Mouse (Mus musculus) ES-E14 (cell line): Measurements from ENCODE around the gene Arl6ip5.

Source experiments
- HCFC1 ChIP-seq: IDR thresholded peaks from 2 replicates; pipeline ENCODE4 v1.6.1; 2012; ENCODE audit warnings: low read length, inconsistent platforms, borderline replicate concordance; ENCODE audit not compliant: insufficient read depth
- MAFK ChIP-seq: IDR thresholded peaks from 2 replicates; pipeline ENCODE4 v1.6.1; 2014; ENCODE audit warnings: mild to moderate bottlenecking, low read depth, low read length, inconsistent platforms; ENCODE audit not compliant: insufficient read depth

GRCm38 (mm10) chr6:97273058-97273710 is 62.7 kb downstream of the Arl6ip5 start:
- TF ChIP-seq HCFC1 (no peak), MAFK (no peak)
